Mouse (Mus musculus) kidney, postnatal 4 days (tissue): ENCODE measurements around the gene Ubl7.

Experiments
- DNase-seq, 2 experiments: peaks; one replicate each; pipeline ENCODE4 v3.0.0; 2021; ENCODE audit warnings: mixed read lengths in 2 of 2

Gene Ubl7

GRCm38 (mm10) chr9:57968166-57968771, 57.5 kb downstream of the Ubl7 start:
- DNase-seq, result no peak

GRCm38 (mm10) chr9:57968783-57969542, 58.2 kb downstream of the Ubl7 start:
- DNase-seq, result no peak

- no peak for DNase-seq
Observed at GRCm38 (mm10) chr9:57969736-57970495, 59.1 kb downstream of the Ubl7 start.

GRCm38 (mm10) chr9:57971413-57971812, 60.6 kb downstream of the Ubl7 start:
- DNase-seq, result no peak

GRCm38 (mm10) chr9:57972141-57972591, 61.4 kb downstream of the Ubl7 start:
- peak in 1 of 2 experiments; percentile 36 for DNase-seq

- no peak for DNase-seq
Observed at GRCm38 (mm10) chr9:57972776-57973439, 62.1 kb downstream of the Ubl7 start.

- no peak for DNase-seq
Observed at GRCm38 (mm10) chr9:57973440-57974066, 62.8 kb downstream of the Ubl7 start.

- DNase-seq, result no peak
Observed at GRCm38 (mm10) chr9:57974221-57974620, 63.4 kb downstream of the Ubl7 start.

GRCm38 (mm10) chr9:57975200-57975821, 64.5 kb downstream of the Ubl7 start:
- no peak for DNase-seq

GRCm38 (mm10) chr9:57978025-57978424, 67.2 kb downstream of the Ubl7 start:
- no peak for DNase-seq

- no peak for DNase-seq
Observed at GRCm38 (mm10) chr9:57978858-57979257, 68.1 kb downstream of the Ubl7 start.
